Mouse (Mus musculus) CH12.LX (cell line): Measurements from ENCODE around the gene St5. TPM values are rescaled to one million over a fixed set of nuclear protein-coding genes. Genes with fewer than 3 reads are reported as not detected.

Experiments
- DNase-seq: peaks from one replicate; pipeline ENCODE4 v3.0.0-alpha.2; 2013; ENCODE audit errors: extremely low read depth
- H3K27ac ChIP-seq: 2 replicates; pipeline ENCODE4 v1.5.1; 2012; ENCODE audit warnings: low read depth, mild to moderate bottlenecking, control low read depth, moderate library complexity; ENCODE audit not compliant: insufficient read depth
- H3K27me3 ChIP-seq: replicated peaks from 2 replicates; pipeline ENCODE3; 2012; ENCODE audit warnings: inconsistent platforms
- H3K36me3 ChIP-seq, 2 experiments: replicated peaks in 1 of 2; 2 replicates each; pipeline versions ENCODE3 to v1.6.1; 2012; ENCODE audit warnings: inconsistent platforms in 1 of 2, low read length in 1 of 2, mild to moderate bottlenecking in 1 of 2, mixed read lengths in 1 of 2, moderate library complexity in 1 of 2; ENCODE audit not compliant: control insufficient read depth in 1 of 2, insufficient read depth in 1 of 2
- H3K4me1 ChIP-seq, 2 experiments: 2 replicates each; pipeline ENCODE4 v1.6.1; 2012; ENCODE audit warnings: inconsistent platforms in 1 of 2, moderate library complexity in 1 of 2; ENCODE audit not compliant: insufficient read depth in 2 of 2, control insufficient read depth in 1 of 2
- H3K4me2 ChIP-seq: 2 replicates; pipeline ENCODE4 v1.6.1; 2012; ENCODE audit warnings: low read depth, mild to moderate bottlenecking, control low read depth; ENCODE audit not compliant: poor library complexity, insufficient read depth, severe bottlenecking
- H3K4me3 ChIP-seq, 3 experiments: fragments of 150-350 bp in 1 of 3; sonication (generic) in 1 of 3; replicated peaks in 1 of 3; 2 replicates each; pipeline versions ENCODE3 to v1.5.1; 2011 to 2012; ENCODE audit warnings: low read depth in 2 of 3, low read length in 2 of 3, mild to moderate bottlenecking in 2 of 3, moderate library complexity in 2 of 3, control low read depth in 1 of 3, improper control_type of control experiment in 1 of 3, inconsistent platforms in 1 of 3, mixed read lengths in 1 of 3; ENCODE audit not compliant: poor library complexity in 1 of 3
- H3K79me2 ChIP-seq: replicated peaks from 2 replicates; pipeline ENCODE4 v1.6.1; 2012; ENCODE audit warnings: mild to moderate bottlenecking, moderate library complexity; ENCODE audit not compliant: control insufficient read depth, poor library complexity, insufficient read depth, severe bottlenecking; ENCODE audit errors: extremely low read depth
- H3K9ac ChIP-seq: 2 replicates; pipeline ENCODE4 v1.6.1; 2012; ENCODE audit warnings: low read depth, mild to moderate bottlenecking, control low read depth, moderate library complexity; ENCODE audit not compliant: insufficient read depth
- H3K9me3 ChIP-seq: replicated peaks from 2 replicates; pipeline ENCODE3; 2012; ENCODE audit warnings: low read length, inconsistent platforms, mixed read lengths
- E2F4 ChIP-seq: IDR thresholded peaks from 2 replicates; pipeline ENCODE4 v1.6.1; 2011; ENCODE audit warnings: low read depth, low read length, improper control_type of control experiment; ENCODE audit not compliant: insufficient replicate concordance
- EP300 ChIP-seq: IDR thresholded peaks from 2 replicates; pipeline ENCODE4 v1.6.1; 2011; ENCODE audit warnings: low read length, improper control_type of control experiment
- GABPA ChIP-seq: IDR thresholded peaks from 2 replicates; pipeline ENCODE4 v1.6.1; 2012; ENCODE audit warnings: low read depth, low read length, improper control_type of control experiment, inconsistent platforms; ENCODE audit not compliant: insufficient replicate concordance
- HCFC1 ChIP-seq: IDR thresholded peaks from 2 replicates; pipeline ENCODE4 v1.6.1; 2012; ENCODE audit warnings: low read depth, mild to moderate bottlenecking, inconsistent platforms, low read length, improper control_type of control experiment
- IRF4 ChIP-seq: IDR thresholded peaks from 2 replicates; pipeline ENCODE4 v1.6.1; 2014; ENCODE audit warnings: low read depth, mild to moderate bottlenecking, inconsistent platforms, low read length, improper control_type of control experiment
- JUN ChIP-seq: IDR thresholded peaks from 2 replicates; pipeline ENCODE4 v1.6.1; 2011; ENCODE audit warnings: low read depth, mild to moderate bottlenecking, low read length, improper control_type of control experiment, moderate library complexity; ENCODE audit not compliant: insufficient read depth
- JUND ChIP-seq: conservative IDR thresholded peaks from 2 replicates; pipeline ENCODE4 v1.6.1; 2011; ENCODE audit warnings: low read depth, low read length, improper control_type of control experiment
- KAT2A ChIP-seq: IDR thresholded peaks from 2 replicates; pipeline ENCODE4 v1.6.1; 2012; ENCODE audit warnings: low read length, improper control_type of control experiment, inconsistent platforms; ENCODE audit not compliant: insufficient replicate concordance
- NELFE ChIP-seq: IDR thresholded peaks from 2 replicates; pipeline ENCODE4 v1.6.1; 2011; ENCODE audit warnings: low read depth, low read length, improper control_type of control experiment
- POLR2A ChIP-seq: IDR thresholded peaks from 2 replicates; pipeline ENCODE4 v1.6.1; 2011; ENCODE audit warnings: low read depth, mild to moderate bottlenecking, improper control_type of control experiment, low read length
- RAD21 ChIP-seq: IDR thresholded peaks from 2 replicates; pipeline ENCODE4 v1.6.1; 2011; ENCODE audit warnings: low read depth, mild to moderate bottlenecking, low read length, improper control_type of control experiment, moderate library complexity
- TCF12 ChIP-seq: IDR thresholded peaks from 2 replicates; pipeline ENCODE4 v1.6.1; 2014; ENCODE audit warnings: low read depth, mild to moderate bottlenecking, inconsistent platforms, low read length, improper control_type of control experiment
- UBTF ChIP-seq: IDR thresholded peaks from 2 replicates; pipeline ENCODE4 v1.6.1; 2012; ENCODE audit warnings: low read depth, mild to moderate bottlenecking, inconsistent platforms, low read length, improper control_type of control experiment, moderate library complexity
- ZC3H11A ChIP-seq: IDR thresholded peaks from 2 replicates; pipeline ENCODE4 v1.6.1; 2012; ENCODE audit warnings: low read depth, mild to moderate bottlenecking, inconsistent platforms, low read length, improper control_type of control experiment
- ZMIZ1 ChIP-seq: IDR thresholded peaks from 2 replicates; pipeline ENCODE4 v1.6.1; 2012; ENCODE audit warnings: low read depth, mild to moderate bottlenecking, inconsistent platforms, low read length, improper control_type of control experiment
- dilution Hi-C: fragments of 300-500 bp; cut with MboI; formaldehyde crosslinking; loops from 2 replicates; pipeline ENCODE4 v1.14.3; 2020; ENCODE audit warnings: low sequenced_read_pairs; ENCODE audit not compliant: extremely low pct_unique_long_range_greater_than_20kb, extremely low pct_ligation_motif_present
- in situ Hi-C: fragments of 300-500 bp; cut with MboI; formaldehyde crosslinking; loops from 3 replicates; pipeline ENCODE4 v1.14.3; 2019; ENCODE audit warnings: low sequenced_read_pairs, low pct_ligation_motif_present, low pct_unique_long_range_greater_than_20kb, mixed read lengths
- polyA plus RNA-seq: library from polyadenylated mRNA; unstranded; fragments of >175 nt; gene quantifications from 2 replicates; pipeline ENCODE4 v1.2.1, GENCODE M21; 2012; ENCODE audit warnings: low read depth; ENCODE audit not compliant: insufficient read length
- total RNA-seq, 2 experiments: library from RNA; depleted of rRNA; stranded (reverse); fragments of 300-350 nt in 1 of 2; fragments of >200 nt in 1 of 2; gene quantifications; 2 replicates each; pipeline ENCODE4 v1.2.3; 2012 to 2014

Gene St5
- total and polyA plus RNA-seq, 3 experiments = 1.3 to 3.4 (median 1.6) TPM

GRCm38 (mm10) chr7:109532691-109533090 is 170.7 kb downstream of the St5 start:
- in situ Hi-C loops (no loop called here), dilution Hi-C loops (no loop called here)
- no peak overlapping the region for H3K4me2 ChIP-seq
- no peaks in the 10 kb centered on the region for H3K79me2 ChIP-seq
- H3K4me1 ChIP-seq = peaks cover 6 to 76% of the 10 kb centered on the region in 2 experiments; a peak in 2 of 4 replicates
- H3K9me3 ChIP-seq = no peaks in the 10 kb centered on the region
- no peak overlapping the region for H3K4me3 ChIP-seq
- no peaks in the 10 kb centered on the region for H3K27me3 ChIP-seq
- H3K9ac ChIP-seq = no peak overlapping the region
- no peak for TF ChIP-seq TCF12
- no peak overlapping the region for H3K27ac ChIP-seq
- DNase-seq = no peak
- H3K36me3 ChIP-seq = peaks cover 0 to 21% of the 10 kb centered on the region in 2 experiments

- H3K79me2 ChIP-seq = no peaks in the 10 kb centered on the region
- in situ Hi-C loops = no loop called here
- no peak overlapping the region for H3K4me3 ChIP-seq
- H3K4me1 ChIP-seq = peaks cover 6 to 70% of the 10 kb centered on the region in 2 experiments; a peak in 2 of 4 replicates
- no peak for TF ChIP-seq EP300
- TF ChIP-seq E2F4 = no peak
- TF ChIP-seq KAT2A = no peak
- no peak for TF ChIP-seq JUND
- TF ChIP-seq IRF4 = no peak
- TF ChIP-seq HCFC1 = no peak
- TF ChIP-seq RAD21 = no peak
- no peak overlapping the region for H3K9ac ChIP-seq
- no peak overlapping the region for H3K4me2 ChIP-seq
- H3K9me3 ChIP-seq = no peaks in the 10 kb centered on the region
- dilution Hi-C loops = no loop called here
- no peak for DNase-seq
- no peak overlapping the region for H3K27ac ChIP-seq
- no peaks in the 10 kb centered on the region for H3K27me3 ChIP-seq
- H3K36me3 ChIP-seq = peaks cover 0 to 29% of the 10 kb centered on the region in 2 experiments
These were observed 171.9 kb downstream of the St5 start for GRCm38 (mm10) chr7:109531501-109531900.

- in situ Hi-C loops = loop anchor here (5.0 to 10.0 kb wide), 2 partner anchors 93 to 175 kb away; partner anchors contain the start of genes Akip1 and St5
- H3K27me3 ChIP-seq = no peaks in the 10 kb centered on the region
- peaks cover 6 to 46% of the 10 kb centered on the region in 2 experiments for H3K36me3 ChIP-seq
- H3K9ac ChIP-seq = no peak overlapping the region
- no peak overlapping the region for H3K4me2 ChIP-seq
- H3K4me1 ChIP-seq = peaks cover 6 to 65% of the 10 kb centered on the region in 2 experiments; a peak in 2 of 4 replicates
- dilution Hi-C loops = no loop called here
- H3K4me3 ChIP-seq = no peak overlapping the region
- DNase-seq = no peak
- TF ChIP-seq IRF4 (no peak), POLR2A (no peak), ZC3H11A (no peak), JUN (no peak), GABPA (no peak), NELFE (no peak), ZMIZ1 (no peak), UBTF (no peak), TCF12 (no peak)
- no peak overlapping the region for H3K27ac ChIP-seq
- H3K9me3 ChIP-seq = no peaks in the 10 kb centered on the region
- no peaks in the 10 kb centered on the region for H3K79me2 ChIP-seq
These were observed 173.7 kb downstream of the St5 start for GRCm38 (mm10) chr7:109529741-109530140.
